Mouse (Mus musculus) heart, postnatal 4 days (tissue): ENCODE measurements around the gene Dnajc5. TPM values are rescaled to one million over a fixed set of nuclear protein-coding genes. Genes with fewer than 3 reads are reported as not detected.

Experiments used
- DNase-seq: peaks from one replicate; pipeline ENCODE4 v3.0.0; 2021
- total RNA-seq, 2 experiments: library from RNA; stranded (reverse); gene quantifications; 2 replicates each; pipeline ENCODE4 v1.2.3; 2021

The Dnajc5 gene
- total RNA-seq, 2 experiments from 2014 or later = 111 to 119 TPM

GRCm38 (mm10) chr2:181572921-181573920 lies 52.9 kb downstream of the Dnajc5 start:
- DNase-seq = no peak

GRCm38 (mm10) chr2:181573961-181574360 lies 53.7 kb downstream of the Dnajc5 start:
- no peak for DNase-seq

GRCm38 (mm10) chr2:181574921-181575545 lies 54.7 kb downstream of the Dnajc5 start:
- no peak for DNase-seq

GRCm38 (mm10) chr2:181576613-181577012 lies 56.3 kb downstream of the Dnajc5 start:
- no peak for DNase-seq

- no peak for DNase-seq
Measured at GRCm38 (mm10) chr2:181577126-181577525, 56.8 kb downstream of the Dnajc5 start.

GRCm38 (mm10) chr2:181577981-181578581 lies 57.8 kb downstream of the Dnajc5 start:
- DNase-seq = no peak

- peak; percentile 5 for DNase-seq
Measured at GRCm38 (mm10) chr2:181578790-181579618, 58.7 kb downstream of the Dnajc5 start.

GRCm38 (mm10) chr2:181579681-181580080 lies 59.4 kb downstream of the Dnajc5 start:
- no peak for DNase-seq

GRCm38 (mm10) chr2:181580131-181580772 lies 60.0 kb downstream of the Dnajc5 start:
- no peak for DNase-seq

GRCm38 (mm10) chr2:181581016-181581401 lies 60.7 kb downstream of the Dnajc5 start:
- DNase-seq = peak; percentile 85

- DNase-seq = peak; percentile 88
Measured at GRCm38 (mm10) chr2:181581402-181582120, 61.3 kb downstream of the Dnajc5 start.

GRCm38 (mm10) chr2:181582358-181582757 lies 62.1 kb downstream of the Dnajc5 start:
- peak; percentile 8 for DNase-seq

- no peak for DNase-seq
Measured at GRCm38 (mm10) chr2:181582939-181583338, 62.7 kb downstream of the Dnajc5 start.

- DNase-seq = no peak
Measured at GRCm38 (mm10) chr2:181583460-181584257, 63.4 kb downstream of the Dnajc5 start.

- DNase-seq = no peak
Measured at GRCm38 (mm10) chr2:181584411-181584942, 64.2 kb downstream of the Dnajc5 start, which contains the start of gene Uckl1. Uckl1 (minus strand) TSS chr2:181584892.

- DNase-seq = no peak
Measured at GRCm38 (mm10) chr2:181585506-181585905, 65.2 kb downstream of the Dnajc5 start.

GRCm38 (mm10) chr2:181586124-181586523 lies 65.8 kb downstream of the Dnajc5 start:
- no peak for DNase-seq

- DNase-seq = no peak
Measured at GRCm38 (mm10) chr2:181587796-181588195, 67.5 kb downstream of the Dnajc5 start.

GRCm38 (mm10) chr2:181588229-181588780 lies 68.0 kb downstream of the Dnajc5 start:
- DNase-seq = peak; percentile 4
